Comparison of ENCODE assay signal across 36 mouse cellular contexts in the genomic region with DNA sequence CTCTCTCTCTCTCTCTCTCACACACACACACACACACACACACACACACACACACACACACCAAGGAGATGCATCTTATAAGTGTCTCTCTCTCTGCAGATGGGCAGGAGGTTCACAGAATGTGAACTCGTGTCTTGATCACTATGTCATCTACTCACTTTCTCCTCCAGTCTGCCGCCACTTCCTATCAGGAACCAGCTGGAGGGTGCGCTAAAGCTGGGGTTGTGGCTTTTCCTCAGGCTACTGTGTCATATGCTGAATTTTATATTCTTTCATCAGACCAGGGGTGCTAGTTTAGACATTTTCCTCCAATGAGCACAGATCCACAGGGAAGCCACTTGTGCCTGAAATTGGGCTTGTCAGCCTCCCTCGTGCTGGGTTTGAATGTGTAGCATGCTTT. TPM values are rescaled to one million over a fixed set of nuclear protein-coding genes. Genes with fewer than 3 reads are reported as not detected.
DNase-seq lines count a peak whose midpoint lies in the region; ATAC-seq and TF ChIP-seq lines count a peak whose summit lies in the region.
"Had no signal": no experiment of that assay in that cellular context is flagged by ENCODE, and none has a peak within 500 bp of the region (broad histone marks: within the 10 kb centered on the region; RNA-seq: fewer than 3 reads in every experiment).

No protein-coding gene starts in this region.

- TF ChIP-seq POLR2A in heart, adult 2 months (IDR thresholded peaks at IDR 0.05; ENCODE audit: insufficient read depth, low read depth, low read length): no peak

- 69% methylated on average over 4 of the region's 4 CpGs for WGBS in heart, adult 2 months
- WGBS in stomach, postnatal 0 days: 73% methylated on average over 4 of the region's 4 CpGs

- peaks cover 2% of the 10 kb centered on the region; the same call in 1 of the 2 replicates for H3K4me1 ChIP-seq in heart, adult 2 months (ENCODE audit: control insufficient read depth, insufficient read depth, low read length)
- no peaks in the 10 kb centered on the region; the same call in 1 of the 2 replicates for H3K4me1 ChIP-seq in brown adipose tissue, adult 24 weeks (ENCODE audit: control insufficient read depth, insufficient read depth, insufficient read length, low read length)
- no peaks in the 10 kb centered on the region for H3K4me1 ChIP-seq in stomach, postnatal 0 days (replicated peaks; ENCODE audit: control insufficient read depth, insufficient read depth)
- H3K4me1 ChIP-seq: hindbrain, embryonic 12.5 days had no signal

- no peak overlapping the region for H3K9ac ChIP-seq in heart, adult 2 months (ENCODE audit: low read depth, low read length)
- no peak overlapping the region for H3K9ac ChIP-seq in stomach, postnatal 0 days (ENCODE audit: low read length)
- H3K9ac ChIP-seq: embryonic facial prominence, embryonic 12.5 days; embryonic facial prominence, embryonic 15.5 days; forebrain, embryonic 12.5 days; forebrain, embryonic 15.5 days; heart, embryonic 13.5 days; hindbrain, embryonic 12.5 days; hindbrain, embryonic 15.5 days; intestine, embryonic 15.5 days had no signal

- peaks cover 5% of the 10 kb centered on the region; the same call in 1 of the 2 replicates for H3K36me3 ChIP-seq in heart, adult 2 months (ENCODE audit: control insufficient read depth, insufficient read depth, low read length)
- H3K36me3 ChIP-seq in stomach, postnatal 0 days (ENCODE audit: control insufficient read depth, insufficient read depth, low read length): 0 out of 2 replicates have a peak, but pooled peaks cover 2% of the 10 kb centered on the region

- no peak for TF ChIP-seq EP300 in heart, adult 2 months (IDR thresholded peaks at IDR 0.05; ENCODE audit: insufficient read depth, low read depth, low read length)
- no peak for TF ChIP-seq EP300 in stomach, postnatal 0 days (optimal IDR thresholded peaks at IDR 0.05)

- no peaks in the 10 kb centered on the region for H3K9me3 ChIP-seq in stomach, postnatal 0 days (ENCODE audit: control insufficient read depth, low read length)
- H3K9me3 ChIP-seq: embryonic facial prominence, embryonic 12.5 days; embryonic facial prominence, embryonic 15.5 days; forebrain, embryonic 12.5 days; forebrain, embryonic 15.5 days; heart, embryonic 10.5 days; heart, embryonic 13.5 days; hindbrain, embryonic 12.5 days; hindbrain, embryonic 15.5 days; intestine, embryonic 15.5 days had no signal

- H3K27me3 ChIP-seq in heart, adult 2 months (ENCODE audit: control insufficient read depth, insufficient read depth, low read length): no peaks in the 10 kb centered on the region
- H3K27me3 ChIP-seq in stomach, postnatal 0 days (ENCODE audit: control insufficient read depth, insufficient read depth, low read length): no peaks in the 10 kb centered on the region
- H3K27me3 ChIP-seq: embryonic facial prominence, embryonic 15.5 days; forebrain, embryonic 15.5 days; heart, embryonic 13.5 days; hindbrain, embryonic 15.5 days; intestine, embryonic 15.5 days had no signal

- no peak overlapping the region for H3K4me2 ChIP-seq in stomach, postnatal 0 days (replicated peaks; ENCODE audit: low read depth)
- H3K4me2 ChIP-seq: embryonic facial prominence, embryonic 12.5 days; embryonic facial prominence, embryonic 15.5 days; forebrain, embryonic 12.5 days; forebrain, embryonic 15.5 days; heart, embryonic 13.5 days; hindbrain, embryonic 12.5 days; hindbrain, embryonic 15.5 days; intestine, embryonic 15.5 days had no signal

- DNase-seq in heart, adult 11 months: peak; percentile 68
- DNase-seq in heart, adult 2 months: no peak
- DNase-seq in stomach, postnatal 0 days (ENCODE audit: low spot score): peak; percentile 2
- DNase-seq in urinary bladder, postnatal 14 days (ENCODE audit: low spot score): no peak
- no peak for DNase-seq in lung, postnatal 36 days
- DNase-seq: adrenal gland, adult 2 months; adrenal gland, postnatal 14 days; cerebellum, adult 18-20 months; cerebellum, adult 9-10 months; cerebellum, postnatal 14 days; gastrocnemius, postnatal 10 days; gastrocnemius, postnatal 36 days; heart, adult 18-20 months; heart, postnatal 14 days; heart, postnatal 4 days; kidney, adult 11 months had no signal

- intact Hi-C loops in heart, adult 2 months (cut with DNase I): no loop called here

- peak; percentile 67 for ATAC-seq in granulocyte monocyte progenitor cell, adult 5-6 weeks (replicated peaks; ENCODE audit: poor library complexity, severe bottlenecking)
- no peak for ATAC-seq in stomach, postnatal 0 days (ENCODE audit: low FRiP score, low TSS enrichment)
- ATAC-seq in cerebellum, adult (ENCODE audit: insufficient number of reproducible peaks, low FRiP score, low TSS enrichment): no peak
- ATAC-seq: activated CD4-positive, CD25-positive, alpha-beta regulatory T cell, adult 4 months; CD4-positive, CD25-positive, alpha-beta regulatory T cell, adult 4 months; forebrain, embryonic 15.5 days; intestine, embryonic 15.5 days had no signal

- no peak overlapping the region for H3K27ac ChIP-seq in heart, adult 2 months
- 0 out of 2 replicates have a peak overlapping the region, but pooled peaks have one; percentile 23 for H3K27ac ChIP-seq in brown adipose tissue, adult 24 weeks (replicated peaks; ENCODE audit: low read depth, low read length)
- H3K27ac ChIP-seq in stomach, postnatal 0 days (replicated peaks): no peak overlapping the region
- H3K27ac ChIP-seq: embryonic facial prominence, embryonic 12.5 days; embryonic facial prominence, embryonic 15.5 days; forebrain, embryonic 12.5 days; forebrain, embryonic 15.5 days; heart, embryonic 10.5 days; heart, embryonic 13.5 days; hindbrain, embryonic 12.5 days; hindbrain, embryonic 15.5 days; intestine, embryonic 15.5 days had no signal

- no peak overlapping the region for H3K4me3 ChIP-seq in heart, adult 2 months
- no peak overlapping the region for H3K4me3 ChIP-seq in brown adipose tissue, adult 24 weeks (ENCODE audit: insufficient read depth, low read depth, low read length)
- H3K4me3 ChIP-seq in stomach, postnatal 0 days (ENCODE audit: low read depth, low read length): no peak overlapping the region
- H3K4me3 ChIP-seq: embryonic facial prominence, embryonic 12.5 days; embryonic facial prominence, embryonic 15.5 days; erythroblast, embryonic 14.5 days; forebrain, embryonic 12.5 days; forebrain, embryonic 15.5 days; heart, embryonic 10.5 days; heart, embryonic 13.5 days; hindbrain, embryonic 12.5 days; hindbrain, embryonic 15.5 days; intestine, embryonic 15.5 days had no signal

- peaks cover 2% of the 10 kb centered on the region; the same call in 1 of the 2 replicates for H3K79me2 ChIP-seq in heart, adult 2 months (replicated peaks; ENCODE audit: control insufficient read depth, insufficient read depth, low read length)

- TF ChIP-seq CTCF in heart, adult 2 months (IDR thresholded peaks at IDR 0.05): no peak
- TF ChIP-seq CTCF in stomach, postnatal 0 days (IDR thresholded peaks at IDR 0.05; ENCODE audit: low read depth): no peak

RNA-seq across cellular contexts. Expression of gene F3, which starts 6.3 kb away (rescaled TPM):
- total RNA-seq in heart, adult 2 months (2021): 10 to 100 TPM; 23.5 to 29.6 TPM
- polyA plus RNA-seq in heart, adult 2 months (2012; rRNA removed): 22.4 and 23.9 TPM in 2 replicates
- polyA plus RNA-seq in brown adipose tissue, adult 24 weeks (2012; ENCODE audit: insufficient read depth, insufficient read length, missing spikeins): 32.7 and 54.0 TPM in 2 replicates
- total RNA-seq in granulocyte monocyte progenitor cell, adult 5-6 weeks (2014; fragmentation: Nextera tagmentation): 1.1 and 7.2 TPM in 2 replicates
- 0.26 and 2.3 TPM in 2 replicates for total RNA-seq in granulocyte monocyte progenitor cell, adult 5-6 weeks (2017)
- 26.8 and 29.2 TPM in 2 replicates for polyA plus RNA-seq in stomach, postnatal 0 days (2015; fragmentation: Nextera tagmentation; extraction: Ambion mirVana)
- total RNA-seq: MEL had no signal
- polyA plus RNA-seq: activated CD4-positive, CD25-positive, alpha-beta regulatory T cell, adult 4 months; CD4-positive, CD25-positive, alpha-beta regulatory T cell, adult 4 months; erythroblast, embryonic 14.5 days had no signal

RNA-seq across cellular contexts. Expression of gene 4930432M17Rik, which starts 59.1 kb away (rescaled TPM):
- not detected for total RNA-seq in heart, adult 2 months (2021)
- polyA plus RNA-seq in heart, adult 2 months (2012; rRNA removed): not detected in 2 replicates
- not detected in 2 replicates for polyA plus RNA-seq in brown adipose tissue, adult 24 weeks (2012; ENCODE audit: insufficient read depth, insufficient read length, missing spikeins)
- total RNA-seq in granulocyte monocyte progenitor cell, adult 5-6 weeks (2014; fragmentation: Nextera tagmentation): not detected in 2 replicates
- not detected in 2 replicates for total RNA-seq in granulocyte monocyte progenitor cell, adult 5-6 weeks (2017)
- not detected in 2 replicates for polyA plus RNA-seq in stomach, postnatal 0 days (2015; fragmentation: Nextera tagmentation; extraction: Ambion mirVana)
- total RNA-seq: adrenal gland, adult 2 months; adrenal gland, postnatal 14 days; adrenal gland, postnatal 4 days; gastrocnemius, adult 18-20 months; gastrocnemius, postnatal 10 days; gastrocnemius, postnatal 36 days; heart, adult 18-20 months; heart, postnatal 14 days; heart, postnatal 4 days; MEL had no signal
- polyA plus RNA-seq: activated CD4-positive, CD25-positive, alpha-beta regulatory T cell, adult 4 months; adrenal gland, adult 2 months; C2C12; CD4-positive, CD25-positive, alpha-beta regulatory T cell, adult 4 months; embryonic facial prominence, embryonic 12.5 days; embryonic facial prominence, embryonic 15.5 days; erythroblast, embryonic 14.5 days; forebrain, embryonic 12.5 days; forebrain, embryonic 15.5 days; heart, embryonic 10.5 days; heart, embryonic 13.5 days; heart, embryonic 16.5 days; hindbrain, embryonic 12.5 days; hindbrain, embryonic 15.5 days; intestine, embryonic 15.5 days had no signal

Comparison
In these comparisons a context has a peak if more than half of its experiments do, and no peak if none do; other contexts are left out.
1. DNase-seq: peak in heart, adult 11 months (single experiment) and stomach, postnatal 0 days (single experiment); none in heart, adult 2 months (0 of 2), urinary bladder, postnatal 14 days (single experiment) and lung, postnatal 36 days (single experiment).